Mouse (Mus musculus): ENCODE results near the gene Fntb. TPM values are rescaled to one million over a fixed set of nuclear protein-coding genes. Genes with fewer than 3 reads are reported as not detected.

The Fntb gene
- polyA plus RNA-seq, 1 experiment from 2014 or later = 43.5 TPM

GRCm38 (mm10) chr12:76770841-76771500 is 5.6 kb downstream of the Fntb start:
- peak; percentile 60 for DNase-seq (ENCODE audit: low spot score, missing footprints)
- no peak overlapping the region for H3K4me3 ChIP-seq (ENCODE audit: low read depth, low read length)
- H3K4me2 ChIP-seq = no peak overlapping the region
- H3K27me3 ChIP-seq (ENCODE audit: control insufficient read depth, insufficient read depth, low read length) = no peaks in the 10 kb centered on the region
- no peak overlapping the region for H3K27ac ChIP-seq (ENCODE audit: low read depth, low read length)
- WGBS = 89% methylated on average over 5 of the region's 5 CpGs
- no peaks in the 10 kb centered on the region for H3K9me3 ChIP-seq (ENCODE audit: control insufficient read depth, low read length)
- H3K36me3 ChIP-seq (ENCODE audit: control insufficient read depth, insufficient read depth, low read length) = no peaks in the 10 kb centered on the region
- ATAC-seq (ENCODE audit: low FRiP score) = no peak
- no peak overlapping the region for H3K9ac ChIP-seq (ENCODE audit: low read length)
- peaks cover 2% of the 10 kb centered on the region; the same call in 1 of the 2 replicates for H3K4me1 ChIP-seq (ENCODE audit: control insufficient read depth, insufficient read depth, low read length)

DNA sequence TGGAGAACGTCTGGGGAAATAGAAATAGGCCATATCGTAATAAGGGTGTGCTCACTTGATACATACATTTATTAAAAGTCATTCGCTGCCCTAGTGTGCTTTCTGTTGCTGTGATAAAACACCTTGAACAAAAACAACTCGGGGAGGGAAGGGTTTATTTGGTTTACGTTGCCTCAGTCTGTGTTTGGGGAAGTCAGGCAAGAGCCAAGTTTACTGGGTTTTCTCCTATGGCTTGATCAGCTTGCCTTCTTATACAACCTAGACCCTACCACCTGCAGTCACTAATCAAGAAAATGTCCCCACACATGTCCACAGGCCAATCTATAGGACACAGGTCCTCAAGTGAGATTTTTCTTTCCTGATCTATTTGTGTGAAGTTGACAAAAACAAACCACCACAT is 6.2 kb downstream of the Fntb start:
- no peaks in the 10 kb centered on the region for H3K4me1 ChIP-seq (ENCODE audit: control insufficient read depth, insufficient read depth, low read length)
- H3K9me3 ChIP-seq (ENCODE audit: control insufficient read depth, low read length) = no peaks in the 10 kb centered on the region
- no peak overlapping the region for H3K4me2 ChIP-seq
- no peak overlapping the region for H3K4me3 ChIP-seq (ENCODE audit: low read depth, low read length)
- WGBS = 92% methylated on average over 5 of the region's 5 CpGs
- ATAC-seq (ENCODE audit: low FRiP score) (no peak), DNase-seq (ENCODE audit: low spot score, missing footprints) (peak; percentile 51)
- no peaks in the 10 kb centered on the region for H3K27me3 ChIP-seq (ENCODE audit: control insufficient read depth, insufficient read depth, low read length)
- no peak overlapping the region for H3K9ac ChIP-seq (ENCODE audit: low read length)
- H3K36me3 ChIP-seq (ENCODE audit: control insufficient read depth, insufficient read depth, low read length) = no peaks in the 10 kb centered on the region
- no peak overlapping the region for H3K27ac ChIP-seq (ENCODE audit: low read depth, low read length)

- Histone ChIP-seq H3K36me3 (ENCODE audit: control insufficient read depth, insufficient read depth, low read length) (no peaks in the 10 kb centered on the region), H3K4me2 (no peak overlapping the region), H3K4me3 (ENCODE audit: low read depth, low read length) (no peak overlapping the region), H3K9me3 (ENCODE audit: control insufficient read depth, low read length) (no peaks in the 10 kb centered on the region), H3K27ac (ENCODE audit: low read depth, low read length) (no peak overlapping the region), H3K4me1 (ENCODE audit: control insufficient read depth, insufficient read depth, low read length) (no peaks in the 10 kb centered on the region), H3K27me3 (ENCODE audit: control insufficient read depth, insufficient read depth, low read length) (no peaks in the 10 kb centered on the region), H3K9ac (ENCODE audit: low read length) (no peak overlapping the region)
- DNase-seq (ENCODE audit: low spot score, missing footprints) (no peak), ATAC-seq (ENCODE audit: low FRiP score) (no peak)
- 83% methylated on average over 3 of the region's 3 CpGs for WGBS
These were observed 9.3 kb downstream of the Fntb start for GRCm38 (mm10) chr12:76774652-76775051.

- H3K9ac ChIP-seq (ENCODE audit: low read length) = no peak overlapping the region
- WGBS = 73% methylated on average over 4 of the region's 4 CpGs
- no peak overlapping the region for H3K4me2 ChIP-seq
- H3K4me1 ChIP-seq (ENCODE audit: control insufficient read depth, insufficient read depth, low read length) = no peaks in the 10 kb centered on the region
- H3K27ac ChIP-seq (ENCODE audit: low read depth, low read length) = no peak overlapping the region
- no peaks in the 10 kb centered on the region for H3K27me3 ChIP-seq (ENCODE audit: control insufficient read depth, insufficient read depth, low read length)
- DNase-seq (ENCODE audit: low spot score, missing footprints) (peak; percentile 8), ATAC-seq (ENCODE audit: low FRiP score) (no peak)
- no peaks in the 10 kb centered on the region for H3K9me3 ChIP-seq (ENCODE audit: control insufficient read depth, low read length)
- H3K4me3 ChIP-seq (ENCODE audit: low read depth, low read length) = no peak overlapping the region
- H3K36me3 ChIP-seq (ENCODE audit: control insufficient read depth, insufficient read depth, low read length) = no peaks in the 10 kb centered on the region
These were observed 9.7 kb downstream of the Fntb start for GRCm38 (mm10) chr12:76775132-76775531.

DNA sequence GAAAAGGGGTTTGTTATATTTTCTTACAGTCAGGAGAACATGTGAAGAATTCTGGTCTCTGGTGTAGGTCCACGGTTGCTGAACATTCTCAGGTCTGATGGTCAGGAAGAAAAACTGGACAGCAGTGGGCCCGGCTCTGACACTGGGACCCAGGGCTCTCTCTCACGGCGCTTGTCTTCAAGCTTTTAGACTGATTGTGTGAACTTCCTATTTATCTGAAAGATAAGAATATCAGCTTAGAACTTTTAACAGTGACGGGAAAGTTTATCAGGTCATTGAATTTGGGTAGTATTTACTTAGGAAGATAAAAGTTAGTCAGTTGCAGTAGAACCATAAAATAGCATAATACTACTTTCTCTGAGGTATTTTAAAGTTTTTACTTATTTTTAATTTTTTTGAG is 11.5 kb downstream of the Fntb start:
- Histone ChIP-seq H3K4me1 (ENCODE audit: control insufficient read depth, insufficient read depth, low read length) (no peaks in the 10 kb centered on the region), H3K4me2 (no peak overlapping the region), H3K9me3 (ENCODE audit: control insufficient read depth, low read length) (no peaks in the 10 kb centered on the region), H3K27me3 (ENCODE audit: control insufficient read depth, insufficient read depth, low read length) (no peaks in the 10 kb centered on the region), H3K27ac (ENCODE audit: low read depth, low read length) (no peak overlapping the region), H3K4me3 (ENCODE audit: low read depth, low read length) (no peak overlapping the region), H3K9ac (ENCODE audit: low read length) (no peak overlapping the region), H3K36me3 (ENCODE audit: control insufficient read depth, insufficient read depth, low read length) (no peaks in the 10 kb centered on the region)
- DNase-seq (ENCODE audit: low spot score, missing footprints) = peak; percentile 59
- no peak for ATAC-seq (ENCODE audit: low FRiP score)
- WGBS = 90% methylated on average over 5 of the region's 5 CpGs

DNA sequence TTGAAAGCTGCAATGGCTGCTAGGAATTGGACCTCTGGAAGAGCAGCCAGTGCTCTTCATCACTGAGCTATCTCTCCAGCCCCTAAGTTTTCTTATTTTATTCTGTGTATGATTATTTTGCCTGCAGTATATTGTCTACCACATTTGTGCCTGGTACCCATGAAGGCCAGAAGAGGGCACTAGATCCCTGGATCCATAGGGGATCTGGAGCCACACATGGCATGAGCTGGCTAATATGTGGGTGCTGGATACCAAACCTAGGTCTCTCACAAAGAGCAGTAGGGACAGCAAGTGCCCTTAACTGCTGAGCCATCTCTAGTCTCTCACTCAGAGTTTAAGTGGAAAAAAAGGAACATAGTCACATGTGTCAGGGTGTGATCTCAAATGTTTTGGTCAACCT is 12.5 kb downstream of the Fntb start:
- Histone ChIP-seq H3K36me3 (ENCODE audit: control insufficient read depth, insufficient read depth, low read length) (no peaks in the 10 kb centered on the region), H3K4me1 (ENCODE audit: control insufficient read depth, insufficient read depth, low read length) (no peaks in the 10 kb centered on the region), H3K4me2 (no peak overlapping the region), H3K4me3 (ENCODE audit: low read depth, low read length) (no peak overlapping the region), H3K9ac (ENCODE audit: low read length) (no peak overlapping the region), H3K9me3 (ENCODE audit: control insufficient read depth, low read length) (no peaks in the 10 kb centered on the region), H3K27ac (ENCODE audit: low read depth, low read length) (no peak overlapping the region), H3K27me3 (ENCODE audit: control insufficient read depth, insufficient read depth, low read length) (no peaks in the 10 kb centered on the region)
- DNase-seq (ENCODE audit: low spot score, missing footprints) (peak; percentile 39), ATAC-seq (ENCODE audit: low FRiP score) (no peak)

GRCm38 (mm10) chr12:76778305-76779083 is 13.1 kb downstream of the Fntb start:
- Histone ChIP-seq H3K36me3 (ENCODE audit: control insufficient read depth, insufficient read depth, low read length) (no peaks in the 10 kb centered on the region), H3K4me2 (no peak overlapping the region), H3K4me3 (ENCODE audit: low read depth, low read length) (no peak overlapping the region), H3K9me3 (ENCODE audit: control insufficient read depth, low read length) (no peaks in the 10 kb centered on the region), H3K4me1 (ENCODE audit: control insufficient read depth, insufficient read depth, low read length) (no peaks in the 10 kb centered on the region), H3K27ac (ENCODE audit: low read depth, low read length) (no peak overlapping the region), H3K27me3 (ENCODE audit: control insufficient read depth, insufficient read depth, low read length) (no peaks in the 10 kb centered on the region), H3K9ac (ENCODE audit: low read length) (no peak overlapping the region)
- DNase-seq (ENCODE audit: low spot score, missing footprints) = peak; percentile 70
- ATAC-seq (ENCODE audit: low FRiP score) = no peak
- WGBS = 87% methylated on average over 10 of the region's 10 CpGs

- ATAC-seq (ENCODE audit: low FRiP score) (no peak), DNase-seq (ENCODE audit: low spot score, missing footprints) (no peak)
- Histone ChIP-seq H3K36me3 (ENCODE audit: control insufficient read depth, insufficient read depth, low read length) (no peaks in the 10 kb centered on the region), H3K9ac (ENCODE audit: low read length) (no peak overlapping the region), H3K4me2 (no peak overlapping the region), H3K4me1 (ENCODE audit: control insufficient read depth, insufficient read depth, low read length) (no peaks in the 10 kb centered on the region), H3K27me3 (ENCODE audit: control insufficient read depth, insufficient read depth, low read length) (no peaks in the 10 kb centered on the region), H3K9me3 (ENCODE audit: control insufficient read depth, low read length) (no peaks in the 10 kb centered on the region), H3K27ac (ENCODE audit: low read depth, low read length) (no peak overlapping the region), H3K4me3 (ENCODE audit: low read depth, low read length) (no peak overlapping the region)
- 82% methylated on average over 5 of the region's 5 CpGs for WGBS
These were observed 14.6 kb downstream of the Fntb start for GRCm38 (mm10) chr12:76779951-76780350.

DNA sequence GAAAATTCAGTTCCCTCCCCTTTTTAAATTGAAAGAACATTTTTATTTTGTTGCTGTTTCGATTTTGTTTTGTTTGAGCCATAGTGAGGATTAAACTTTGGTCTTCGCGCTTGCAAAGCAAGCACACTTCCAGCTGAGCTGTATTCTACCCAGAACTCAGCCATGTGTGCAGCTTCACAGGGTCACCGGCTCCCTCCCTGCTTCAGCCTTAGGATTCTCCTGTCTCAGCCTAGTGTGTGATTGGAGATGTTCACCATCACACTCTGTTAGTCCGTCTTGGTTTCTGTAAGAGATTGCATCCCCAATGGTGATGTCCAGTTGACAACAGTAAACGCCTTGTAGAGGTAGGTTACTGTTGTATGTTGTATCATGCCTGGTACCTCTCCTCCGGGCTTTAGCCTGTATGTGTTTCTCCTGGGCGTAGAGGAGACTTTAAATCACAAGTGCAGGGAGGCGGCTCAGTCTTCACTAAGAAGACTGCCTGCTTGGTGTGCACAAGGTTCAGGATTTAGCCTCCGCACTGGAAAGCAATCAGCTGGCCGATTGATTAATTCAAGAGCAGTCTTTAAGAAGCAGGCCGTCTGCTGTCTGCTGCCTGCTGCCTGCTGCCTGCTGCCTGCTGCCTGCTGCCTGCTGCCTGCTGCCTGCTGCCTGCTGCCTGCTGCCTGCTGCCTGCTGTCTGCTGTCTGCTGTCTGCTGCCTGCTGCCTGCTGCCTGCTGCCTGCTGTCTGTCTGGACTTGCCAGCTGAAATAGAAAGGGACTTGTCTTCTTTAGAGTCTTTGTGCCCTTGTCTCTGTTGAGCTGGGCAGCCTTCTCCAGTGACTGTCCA is 15.5 kb downstream of the Fntb start:
- no peaks in the 10 kb centered on the region for H3K27me3 ChIP-seq (ENCODE audit: control insufficient read depth, insufficient read depth, low read length)
- H3K27ac ChIP-seq (ENCODE audit: low read depth, low read length) = peak overlapping the region; percentile 30; the same call in 1 of the 2 replicates
- H3K9ac ChIP-seq (ENCODE audit: low read length) = no peak overlapping the region
- no peaks in the 10 kb centered on the region for H3K36me3 ChIP-seq (ENCODE audit: control insufficient read depth, insufficient read depth, low read length)
- H3K4me3 ChIP-seq (ENCODE audit: low read depth, low read length) = no peak overlapping the region
- 59% methylated on average over 12 of the region's 12 CpGs for WGBS
- H3K4me1 ChIP-seq (ENCODE audit: control insufficient read depth, insufficient read depth, low read length) = no peaks in the 10 kb centered on the region
- peak; percentile 40; the same call in 1 of the 2 replicates for ATAC-seq (ENCODE audit: low FRiP score)
- H3K9me3 ChIP-seq (ENCODE audit: control insufficient read depth, low read length) = no peaks in the 10 kb centered on the region
- peak; percentile 85 for DNase-seq (ENCODE audit: low spot score, missing footprints)
- no peak overlapping the region for H3K4me2 ChIP-seq
